Mouse (Mus musculus) kidney, embryonic 14.5 days (tissue): ENCODE measurements around the gene Ropn1l. TPM values are rescaled to one million over a fixed set of nuclear protein-coding genes. Genes with fewer than 3 reads are reported as not detected.

Experiments used
- ATAC-seq: fragments of 200-750 bp; cut with Nextera tagmentation; 2 replicates; pipeline ENCODE4 v1.8.0; 2017; ENCODE audit warnings: moderate number of reproducible peaks, mild to moderate bottlenecking, moderate TSS enrichment, moderate library complexity; ENCODE audit not compliant: low FRiP score, low TSS enrichment
- H3K27ac ChIP-seq: fragments of 300-500 bp; sonication (generic); 2 replicates; pipeline ENCODE4 v1.5.1; 2014; ENCODE audit warnings: low read depth, mild to moderate bottlenecking, low read length, moderate library complexity, mixed read lengths
- H3K27me3 ChIP-seq: fragments of 300-500 bp; sonication (generic); 2 replicates; pipeline ENCODE4 v1.6.1; 2014; ENCODE audit warnings: mild to moderate bottlenecking, low read length; ENCODE audit not compliant: control insufficient read depth, insufficient read depth
- H3K36me3 ChIP-seq: fragments of 300-500 bp; sonication (generic); 2 replicates; pipeline ENCODE4 v1.6.1; 2014; ENCODE audit warnings: low read length, mixed read lengths; ENCODE audit not compliant: control insufficient read depth, insufficient read depth
- H3K4me1 ChIP-seq: fragments of 300-500 bp; sonication (generic); 2 replicates; pipeline ENCODE4 v1.6.1; 2014; ENCODE audit warnings: low read length, mixed read lengths; ENCODE audit not compliant: control insufficient read depth, insufficient read depth
- H3K4me2 ChIP-seq: fragments of 300-500 bp; sonication (generic); replicated peaks from 2 replicates; pipeline ENCODE4 v1.6.1; 2014; ENCODE audit warnings: low read depth, mild to moderate bottlenecking, low read length
- H3K4me3 ChIP-seq: fragments of 300-500 bp; sonication (generic); 2 replicates; pipeline ENCODE4 v1.5.1; 2014; ENCODE audit warnings: mild to moderate bottlenecking, low read length
- H3K9ac ChIP-seq: fragments of 300-500 bp; sonication (generic); 2 replicates; pipeline ENCODE4 v1.6.1; 2014; ENCODE audit warnings: low read depth, mild to moderate bottlenecking, low read length, moderate library complexity
- H3K9me3 ChIP-seq: fragments of 300-500 bp; sonication (generic); 2 replicates; pipeline ENCODE4 v1.6.1; 2016; ENCODE audit warnings: low read length; ENCODE audit not compliant: control insufficient read depth
- WGBS: fragments of 180-500 bp; shearing (Covaris S2); extraction: QIAGEN DNeasy Blood & Tissue Kit; methylation state at CpG from one replicate; pipeline ENCODE4 v1.1.7; 2014; 5-methylcytosine and 5-hydroxymethylcytosine counted together
- polyA plus RNA-seq: library from polyadenylated mRNA; unstranded; fragments of >200 nt; fragmentation: Nextera tagmentation; extraction: Ambion mirVana; gene quantifications from 2 replicates; pipeline ENCODE4 v1.2.1, GENCODE M21; 2014

Ropn1l gene
- polyA plus RNA-seq = 3.8 and 3.9 TPM in 2 replicates

DNA sequence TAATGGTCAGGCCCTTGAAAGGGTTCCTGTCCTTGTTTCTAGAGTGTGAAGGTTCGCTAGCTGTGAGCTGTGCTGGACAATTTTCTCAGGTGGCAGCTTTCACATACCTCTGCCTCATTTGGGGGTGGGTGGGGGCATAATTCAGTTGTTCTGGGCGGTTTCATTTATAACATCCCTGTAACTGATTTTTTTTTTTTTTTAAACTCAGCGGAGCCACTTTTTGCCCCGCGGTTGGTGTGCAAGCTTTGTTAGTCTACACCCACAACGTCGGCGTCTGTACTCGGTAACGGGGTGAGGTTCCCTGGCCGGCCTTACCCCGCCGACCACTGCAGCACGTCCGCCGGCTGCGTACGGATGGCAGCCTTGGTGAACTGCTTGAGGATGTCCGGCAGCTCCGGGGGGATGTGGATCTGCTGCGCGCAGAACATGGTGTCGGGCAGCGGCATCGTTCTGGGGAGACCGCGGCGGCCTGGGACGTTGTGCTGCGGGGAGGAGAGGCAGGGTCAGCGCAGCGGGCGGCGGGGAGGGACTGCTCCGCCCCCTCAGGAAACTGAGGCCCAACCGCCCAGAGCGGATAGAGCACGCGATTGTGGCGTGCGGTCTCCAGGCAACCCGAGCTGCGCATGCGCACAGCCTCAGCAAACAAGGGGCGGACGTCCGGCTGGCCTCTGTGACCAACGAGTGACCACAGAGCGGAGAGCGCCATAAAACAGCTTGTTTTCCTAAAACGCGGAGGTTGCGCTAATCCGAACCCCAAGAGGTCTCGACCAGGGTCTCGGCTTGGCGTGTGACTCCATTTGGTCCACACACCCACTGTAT, at the start of gene Ropn1l:
Ropn1l (minus strand) TSS at position 640 of the 819 bp plus-strand sequence.
- peak; percentile 96 for ATAC-seq

DNA sequence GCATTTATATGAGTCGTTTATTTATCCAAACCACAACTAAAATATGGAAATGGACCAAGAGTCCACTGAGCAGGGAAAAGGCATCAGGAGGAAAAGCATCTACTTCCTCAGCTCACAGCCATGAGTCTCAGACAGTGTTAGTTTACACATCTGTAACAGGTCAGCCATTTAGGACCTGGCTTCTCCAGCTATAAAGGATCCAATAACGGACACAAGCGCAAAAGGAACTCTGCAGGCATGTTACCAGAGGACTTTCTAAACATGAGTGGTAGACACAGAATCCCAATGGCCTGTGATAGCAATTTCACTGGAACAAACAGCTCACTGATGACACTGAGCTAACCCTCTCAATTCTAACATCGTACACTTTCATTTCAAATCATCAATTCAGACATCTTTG, 49.5 kb upstream of the Ropn1l start:
- Histone ChIP-seq H3K9me3 (no peaks in the 10 kb centered on the region), H3K9ac (no peak overlapping the region), H3K4me3 (no peak overlapping the region), H3K27ac (no peak overlapping the region), H3K4me2 (no peak overlapping the region), H3K4me1 (no peaks in the 10 kb centered on the region), H3K27me3 (no peaks in the 10 kb centered on the region), H3K36me3 (peaks cover 27% of the 10 kb centered on the region)
- no peak for ATAC-seq
- 75% methylated on average over 4 of the region's 4 CpGs for WGBS

More for the DNA sequence above, at the start of gene Ropn1l:
- under 1% methylated on average over 57 of the region's 57 CpGs for WGBS
- H3K9ac ChIP-seq = peak within 1 kb of the TSS; percentile 63
- peaks cover 13% of the 10 kb centered on the region for H3K36me3 ChIP-seq
- no peaks in the 10 kb centered on the region for H3K9me3 ChIP-seq
- no peaks in the 10 kb centered on the region for H3K27me3 ChIP-seq
- 0 out of 2 replicates have a peak, but pooled peaks cover 5% of the 10 kb centered on the region for H3K4me1 ChIP-seq
- peak within 1 kb of the TSS; percentile 65; the same call in 1 of the 2 replicates for H3K27ac ChIP-seq
- H3K4me3 ChIP-seq = peak within 1 kb of the TSS; percentile 66
- H3K4me2 ChIP-seq = peak within 1 kb of the TSS; percentile 69

DNA sequence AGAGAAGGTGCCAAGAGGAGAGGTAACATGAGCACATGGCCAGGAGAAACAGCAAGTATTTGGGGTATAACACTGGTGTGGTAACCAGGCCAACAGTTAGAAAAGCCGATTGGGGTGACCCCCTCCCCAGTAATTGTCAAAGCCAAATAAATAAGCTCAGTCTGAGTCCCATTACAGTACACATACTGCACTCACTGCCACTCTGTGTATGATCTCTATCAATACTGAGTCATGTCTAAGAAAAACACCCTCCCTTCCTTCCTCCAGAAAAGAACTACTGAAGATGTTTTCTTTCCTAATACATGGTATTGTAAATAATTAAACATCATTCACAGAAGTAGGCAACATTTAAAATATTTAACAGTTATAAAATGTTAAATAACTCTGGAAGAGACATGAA, 48.8 kb upstream of the Ropn1l start:
- Histone ChIP-seq H3K9me3 (no peaks in the 10 kb centered on the region), H3K4me2 (no peak overlapping the region), H3K9ac (no peak overlapping the region), H3K4me1 (no peaks in the 10 kb centered on the region), H3K4me3 (no peak overlapping the region), H3K36me3 (peaks cover 34% of the 10 kb centered on the region), H3K27me3 (no peaks in the 10 kb centered on the region), H3K27ac (no peak overlapping the region)
- no peak for ATAC-seq
- 80% methylated on average over 1 of the region's 1 CpGs for WGBS

DNA sequence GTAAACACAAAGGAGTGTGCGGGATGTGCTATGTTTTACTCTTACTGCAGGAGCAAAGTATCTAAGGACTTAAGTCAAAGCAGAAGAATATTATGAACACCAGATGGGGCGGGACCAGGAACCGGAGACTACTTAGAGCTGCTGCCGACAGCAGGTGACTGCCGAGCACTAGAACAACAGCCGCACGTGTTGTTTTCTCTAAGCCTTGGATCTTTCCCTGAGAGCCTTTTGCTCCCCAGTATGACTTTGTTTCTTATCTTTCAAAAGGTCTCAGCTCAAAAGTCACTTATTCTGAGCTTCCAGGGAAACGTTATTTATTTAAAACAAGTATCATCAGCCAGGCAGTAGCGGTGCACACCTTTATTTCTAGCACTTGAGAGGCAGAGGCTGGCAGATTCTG, 41.3 kb upstream of the Ropn1l start:
- H3K36me3 ChIP-seq = peaks cover 69% of the 10 kb centered on the region
- no peaks in the 10 kb centered on the region for H3K4me1 ChIP-seq
- 90% methylated on average over 9 of the region's 9 CpGs for WGBS
- H3K4me2 ChIP-seq = no peak overlapping the region
- no peaks in the 10 kb centered on the region for H3K9me3 ChIP-seq
- H3K9ac ChIP-seq = no peak overlapping the region
- H3K4me3 ChIP-seq = no peak overlapping the region
- H3K27ac ChIP-seq = no peak overlapping the region
- ATAC-seq = no peak
- no peaks in the 10 kb centered on the region for H3K27me3 ChIP-seq

DNA sequence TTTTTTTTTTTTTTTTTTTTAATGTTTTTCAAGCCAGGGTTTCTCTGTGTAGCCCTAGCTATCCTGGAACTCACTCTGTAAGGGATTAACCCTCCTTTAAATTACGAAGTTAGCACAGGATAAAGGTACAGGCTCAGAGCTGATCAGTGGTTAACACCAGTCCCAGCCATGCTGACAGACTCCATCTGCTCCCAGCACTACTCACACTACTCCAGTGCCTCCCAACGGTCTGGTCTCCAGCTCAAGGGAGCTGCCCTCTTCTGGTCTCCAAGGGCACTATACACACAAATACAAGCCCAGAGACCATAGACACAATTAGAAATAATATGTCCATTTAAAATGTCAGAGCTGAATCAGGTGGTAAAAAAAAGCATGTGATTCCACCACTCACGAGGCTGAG, 40.8 kb upstream of the Ropn1l start:
- 80% methylated on average over 3 of the region's 3 CpGs for WGBS
- no peaks in the 10 kb centered on the region for H3K27me3 ChIP-seq
- no peak overlapping the region for H3K27ac ChIP-seq
- no peak for ATAC-seq
- H3K36me3 ChIP-seq = peaks cover 70% of the 10 kb centered on the region
- no peaks in the 10 kb centered on the region for H3K9me3 ChIP-seq
- H3K4me3 ChIP-seq = no peak overlapping the region
- H3K4me1 ChIP-seq = no peaks in the 10 kb centered on the region
- H3K4me2 ChIP-seq = no peak overlapping the region
- H3K9ac ChIP-seq = no peak overlapping the region

DNA sequence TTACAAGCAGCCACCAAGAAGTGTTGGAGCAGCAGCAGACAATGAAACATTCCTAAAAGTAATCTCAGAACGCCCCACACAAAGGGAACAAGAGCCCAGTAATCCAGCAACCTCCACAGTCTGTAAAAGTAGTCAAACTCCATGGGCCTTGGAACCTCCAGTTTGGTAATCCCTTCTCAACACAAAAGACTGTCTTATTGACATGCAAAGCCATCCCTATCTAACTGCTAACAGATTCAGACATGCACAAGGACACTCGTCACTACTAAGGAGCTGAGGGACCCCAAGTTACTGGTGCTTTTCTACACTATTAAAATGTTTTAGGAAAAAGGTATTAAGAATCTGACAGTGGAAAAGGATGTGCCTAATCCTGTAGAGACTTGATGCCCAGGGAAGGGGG, 33.9 kb upstream of the Ropn1l start:
- Histone ChIP-seq H3K27ac (no peak overlapping the region), H3K9me3 (no peaks in the 10 kb centered on the region), H3K36me3 (peaks cover 58% of the 10 kb centered on the region), H3K4me2 (no peak overlapping the region), H3K4me1 (no peaks in the 10 kb centered on the region), H3K27me3 (no peaks in the 10 kb centered on the region), H3K4me3 (no peak overlapping the region), H3K9ac (no peak overlapping the region)
- WGBS = 97% methylated on average over 2 of the region's 2 CpGs
- no peak for ATAC-seq

DNA sequence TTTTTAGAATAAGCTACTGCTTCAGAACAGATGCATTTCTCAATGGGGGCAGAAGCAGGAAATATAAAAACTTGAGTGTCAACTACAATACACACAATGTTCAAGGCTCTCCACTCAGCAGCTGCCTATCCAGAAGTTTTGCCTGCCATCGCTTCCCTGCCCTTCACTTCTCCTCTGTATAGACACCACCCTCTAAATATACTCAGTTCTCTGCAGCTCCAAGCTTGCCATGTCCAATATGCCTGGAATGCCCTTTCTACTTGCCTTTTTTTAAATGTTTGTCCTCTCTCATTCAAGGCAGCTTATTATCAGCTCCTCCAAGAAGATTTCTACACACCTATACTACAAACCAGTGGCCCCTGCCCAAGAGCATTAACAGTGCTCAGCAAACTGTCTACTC, 23.1 kb upstream of the Ropn1l start:
- no peak for ATAC-seq
- 95% methylated on average over 1 of the region's 1 CpGs for WGBS

DNA sequence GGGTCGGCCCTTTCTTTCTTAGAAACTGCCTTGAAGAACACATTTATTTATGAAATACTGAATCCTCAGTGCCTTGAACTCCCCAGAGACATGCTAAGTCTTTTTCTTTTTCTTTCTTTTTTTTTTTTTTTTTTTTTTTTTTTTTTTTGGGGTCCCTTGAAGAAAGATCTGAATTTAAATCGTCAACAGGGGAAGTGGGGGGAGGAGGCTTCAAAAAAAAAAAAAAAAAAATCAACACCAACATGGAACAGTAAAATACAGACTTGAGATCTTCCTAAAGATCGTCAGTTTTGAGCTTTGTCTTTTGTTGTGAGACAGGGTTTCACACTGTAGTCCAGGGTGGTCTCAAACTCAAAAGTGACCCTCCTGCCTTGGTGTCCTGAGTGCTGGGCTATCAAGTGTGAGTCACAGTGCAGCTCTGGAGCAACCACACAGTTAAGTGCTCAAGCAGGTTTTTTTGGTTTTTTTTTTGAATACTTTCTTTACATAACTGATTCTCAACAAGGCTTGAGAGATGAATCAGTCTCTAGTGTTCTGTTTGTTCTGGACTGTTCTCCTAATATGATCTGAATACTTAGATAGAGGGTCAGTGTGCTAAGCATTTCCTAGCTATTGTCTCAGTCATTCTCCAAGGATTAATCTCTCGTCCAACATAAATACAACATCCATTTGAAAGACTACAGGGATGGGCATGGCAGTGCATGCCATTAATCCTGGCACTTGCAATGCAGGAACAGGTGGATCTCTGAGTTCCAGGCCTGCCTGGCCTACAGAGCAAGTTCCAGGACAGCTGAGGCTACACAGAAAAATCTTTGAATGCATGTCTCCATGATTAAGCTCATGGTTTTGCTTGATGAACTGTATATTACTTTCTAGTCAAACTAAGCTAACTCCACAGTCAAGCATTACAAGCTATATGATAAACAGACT, 19.4 kb upstream of the Ropn1l start:
- 76% methylated on average over 4 of the region's 4 CpGs for WGBS
- Histone ChIP-seq H3K27me3 (no peaks in the 10 kb centered on the region), H3K36me3 (peaks cover 37% of the 10 kb centered on the region), H3K4me2 (no peak overlapping the region), H3K9me3 (no peaks in the 10 kb centered on the region), H3K4me3 (no peak overlapping the region), H3K9ac (no peak overlapping the region), H3K27ac (no peak overlapping the region), H3K4me1 (no peaks in the 10 kb centered on the region)
- no peak for ATAC-seq

More for the DNA sequence above, 23.1 kb upstream of the Ropn1l start:
- Histone ChIP-seq H3K9me3 (no peaks in the 10 kb centered on the region), H3K27me3 (no peaks in the 10 kb centered on the region), H3K9ac (no peak overlapping the region), H3K4me2 (no peak overlapping the region), H3K4me1 (no peaks in the 10 kb centered on the region), H3K4me3 (no peak overlapping the region), H3K36me3 (peaks cover 61% of the 10 kb centered on the region), H3K27ac (no peak overlapping the region)
